Mouse (Mus musculus) hindlimb bud, embryonic 11.5 days (tissue): ENCODE measurements around the gene Tmem97.
A peak's percentile ranks its signal among the peaks of the same experiment; 100 is the strongest.
"Not testable (repeated sequence)": the region's sequence is repeated elsewhere in the genome, so short reads cannot be mapped to it uniquely, and the experiment has no call there.

ENCODE experiments used
- DNase-seq: peaks from one replicate; pipeline ENCODE4 v3.0.0-alpha.2; 2012; ENCODE audit warnings: low read depth, low spot score; ENCODE audit errors: extremely low spot score

The Tmem97 gene

GRCm38 (mm10) chr11:78550168-78551058 lies at the start of gene Tmem97:
Gene Tmem97 (minus strand): TSS chr11:78550777.
- peak; percentile 69 for DNase-seq

DNA sequence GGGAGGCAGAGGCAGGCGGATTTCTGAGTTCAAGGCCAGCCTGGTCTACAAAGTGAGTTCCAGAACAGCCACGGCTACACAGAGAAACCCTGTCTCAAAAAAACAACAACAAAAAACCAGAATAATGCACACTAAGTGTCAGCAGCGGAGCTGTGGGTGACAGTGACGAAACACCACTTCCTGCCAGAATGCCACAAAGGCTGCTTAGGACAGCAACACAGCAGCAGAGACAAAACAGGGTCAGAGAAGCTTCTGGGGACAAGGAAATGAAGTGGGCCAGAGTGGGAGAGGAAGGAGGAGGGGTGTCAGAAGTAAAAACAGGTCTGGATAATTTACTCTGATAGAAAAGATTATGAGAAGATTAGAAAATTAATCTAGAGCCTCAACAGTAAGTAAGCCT lies 49.5 kb upstream of the Tmem97 start:
- no peak for DNase-seq

- no peak for DNase-seq
These were observed 48.3 kb upstream of the Tmem97 start for GRCm38 (mm10) chr11:78598763-78599415.

GRCm38 (mm10) chr11:78596750-78597149 lies 46.2 kb upstream of the Tmem97 start:
- DNase-seq: peak; percentile 92

DNA sequence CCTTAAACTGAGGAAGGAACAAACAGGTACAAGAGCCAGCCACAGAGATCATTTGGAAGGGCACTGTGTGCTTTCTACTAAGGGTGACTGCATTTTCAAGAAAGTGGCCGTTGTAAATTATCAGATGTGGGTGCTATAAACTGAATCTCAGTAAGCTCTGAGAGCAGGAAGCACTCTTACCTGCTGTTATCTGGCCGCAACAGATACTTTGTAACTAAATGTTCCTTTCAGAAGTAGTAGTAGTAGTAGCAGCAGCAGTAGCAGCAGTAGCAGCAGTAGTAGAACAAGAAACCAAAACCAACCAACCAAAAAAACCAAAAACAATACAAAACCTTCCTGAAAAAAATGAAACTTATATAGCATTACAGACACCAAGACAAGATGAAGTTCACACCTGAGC lies 45.2 kb upstream of the Tmem97 start:
- no peak for DNase-seq

DNA sequence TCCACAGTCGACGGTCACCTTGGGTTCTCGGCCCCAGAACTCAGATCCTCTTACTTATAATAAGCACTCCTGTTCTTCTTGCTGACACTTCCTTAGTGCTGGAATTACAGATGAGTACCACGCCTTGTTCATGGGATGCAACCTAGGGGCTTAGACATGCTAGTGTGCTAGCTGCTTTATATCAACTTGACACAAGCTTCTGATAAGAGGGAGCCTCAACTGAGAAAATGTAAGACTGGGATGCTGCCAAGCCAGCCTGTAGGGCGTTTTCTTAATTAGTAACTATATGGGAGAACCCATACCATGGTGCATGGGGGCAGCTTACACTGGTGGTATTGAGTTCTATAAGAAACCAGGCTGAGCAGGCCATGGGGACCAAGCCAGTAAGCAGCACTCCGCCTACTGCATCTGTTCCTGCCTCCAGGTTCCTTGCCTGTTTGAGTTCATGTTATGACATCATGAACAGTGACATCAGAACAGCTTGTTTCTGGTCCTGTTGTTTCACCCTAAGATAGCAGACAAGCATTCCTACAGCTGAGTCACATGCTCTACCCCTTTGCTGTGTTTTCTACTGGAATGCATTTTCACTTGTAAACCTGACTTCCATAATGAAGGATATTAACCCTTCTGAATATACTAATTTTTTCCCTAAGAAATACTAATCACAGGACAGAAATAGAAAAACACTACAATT lies 43.8 kb upstream of the Tmem97 start:
- no peak for DNase-seq

GRCm38 (mm10) chr11:78587677-78588076 lies 37.1 kb upstream of the Tmem97 start:
- DNase-seq: not testable (repeated sequence)

- DNase-seq: no peak
These were observed 35.5 kb upstream of the Tmem97 start for GRCm38 (mm10) chr11:78586099-78586498.

GRCm38 (mm10) chr11:78582848-78583247 lies 32.3 kb upstream of the Tmem97 start:
- DNase-seq: no peak

GRCm38 (mm10) chr11:78574975-78575374 lies 24.4 kb upstream of the Tmem97 start:
- DNase-seq: no peak

DNA sequence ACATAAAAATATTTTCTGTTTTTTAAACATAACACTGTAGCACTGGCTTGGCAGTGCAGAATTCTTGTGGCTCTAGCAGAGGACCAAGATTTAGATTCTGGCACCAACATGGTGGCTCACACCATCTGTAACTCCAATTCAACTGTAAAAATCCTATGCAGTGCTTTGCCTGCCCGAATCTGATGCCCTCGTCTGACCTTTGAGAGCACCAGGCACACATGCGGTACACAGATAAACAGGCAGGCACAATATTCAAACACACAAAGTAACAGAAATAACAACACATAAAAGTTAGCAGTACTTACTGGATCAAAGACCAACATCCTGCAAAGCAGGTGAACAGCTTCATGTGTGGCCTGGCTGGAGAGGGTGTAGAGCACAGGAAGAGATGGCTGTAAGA lies 24.0 kb upstream of the Tmem97 start:
- DNase-seq: no peak

- not testable (repeated sequence) for DNase-seq
These were observed 23.5 kb upstream of the Tmem97 start for GRCm38 (mm10) chr11:78574031-78574430.

- no peak for DNase-seq
These were observed 21.3 kb upstream of the Tmem97 start for GRCm38 (mm10) chr11:78571854-78572253.

- DNase-seq: no peak
These were observed 20.9 kb upstream of the Tmem97 start for GRCm38 (mm10) chr11:78571441-78571840.

DNA sequence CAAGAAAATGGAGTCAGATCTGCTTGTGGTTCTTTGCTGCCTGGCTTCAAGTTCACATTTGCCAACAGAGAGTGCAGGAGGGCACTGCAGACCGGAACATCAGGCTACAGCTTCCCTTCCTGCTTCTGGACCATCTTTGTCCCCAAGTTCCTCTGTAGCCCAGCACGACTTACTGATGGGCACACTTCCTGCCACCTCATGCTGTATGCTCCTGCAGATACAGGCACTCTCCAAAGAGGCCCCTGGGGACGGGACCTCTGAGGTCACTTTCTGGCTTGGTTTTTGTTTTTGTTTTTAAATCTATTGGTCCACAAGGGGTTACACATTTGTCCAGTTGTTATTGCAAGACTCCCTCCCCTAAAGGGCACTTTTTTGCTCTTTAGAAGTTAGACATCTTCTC lies 19.2 kb upstream of the Tmem97 start:
- DNase-seq: no peak

- no peak for DNase-seq
These were observed 18.2 kb upstream of the Tmem97 start for GRCm38 (mm10) chr11:78568827-78569226.

DNA sequence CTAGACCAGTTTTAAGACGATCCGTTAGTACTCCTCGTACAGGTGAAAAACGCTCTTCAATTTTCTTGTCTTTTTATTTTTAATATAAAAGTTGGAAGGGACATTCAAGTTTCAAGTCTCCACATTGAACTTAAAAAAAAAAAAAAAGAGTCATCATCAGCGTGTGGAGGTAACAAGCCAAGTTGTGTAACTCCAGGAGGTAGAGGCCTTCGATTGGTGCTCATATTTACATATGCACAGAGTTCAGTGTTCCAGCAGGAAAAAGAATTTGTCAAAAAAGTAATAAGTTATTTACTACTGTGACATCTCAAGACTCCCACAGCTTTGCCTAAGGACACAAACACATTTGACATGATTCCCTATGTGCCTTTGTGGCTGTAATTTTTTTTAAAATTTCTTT lies 17.0 kb upstream of the Tmem97 start:
- DNase-seq: no peak

DNA sequence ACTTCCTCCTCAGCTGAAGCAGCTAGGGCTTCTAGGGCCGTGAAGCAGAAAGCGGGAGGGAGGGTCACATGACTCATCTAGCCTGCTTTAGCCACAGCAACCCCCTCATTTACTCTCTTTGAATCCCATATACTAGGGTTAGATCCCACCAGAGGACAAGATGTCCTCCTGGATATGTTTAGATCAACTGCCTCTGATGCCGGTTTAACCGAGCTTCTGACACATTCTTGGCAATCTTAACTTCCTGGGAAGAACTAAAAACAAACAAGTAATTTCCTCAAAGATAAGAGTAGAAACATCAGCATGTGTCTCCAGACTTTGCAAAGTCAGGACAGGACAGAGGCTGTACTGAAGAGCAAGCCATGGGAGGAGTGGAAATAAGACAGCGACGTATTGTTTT lies 16.2 kb upstream of the Tmem97 start:
- no peak for DNase-seq

- DNase-seq: peak; percentile 52
These were observed 9.9 kb upstream of the Tmem97 start for GRCm38 (mm10) chr11:78560447-78560846.

DNA sequence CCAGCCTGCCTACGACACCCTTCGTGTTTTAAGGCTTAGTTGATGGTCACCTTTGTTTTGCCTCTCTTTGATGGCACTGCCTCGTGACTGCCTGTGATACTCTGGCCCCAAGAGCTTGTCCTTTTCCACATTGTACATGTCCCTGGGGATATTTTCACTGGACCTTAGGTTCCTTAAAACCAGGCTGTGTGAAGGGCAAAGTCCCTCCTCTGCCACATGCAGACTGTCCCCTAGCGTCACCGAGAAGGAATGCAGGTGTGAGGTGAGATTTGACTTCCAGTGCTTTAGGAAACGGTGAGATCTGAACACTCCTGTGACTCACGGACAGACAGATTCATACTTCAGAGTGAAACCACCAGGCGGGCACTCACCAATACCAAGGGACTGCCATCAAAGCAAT lies 6.7 kb upstream of the Tmem97 start:
- no peak for DNase-seq

GRCm38 (mm10) chr11:78556070-78556469 lies 5.5 kb upstream of the Tmem97 start:
- no peak for DNase-seq

GRCm38 (mm10) chr11:78555623-78556022 lies 5.0 kb upstream of the Tmem97 start:
- no peak for DNase-seq
